Mouse (Mus musculus) forebrain, embryonic 13.5 days (tissue): ENCODE measurements around the gene Tbk1. TPM values are rescaled to one million over a fixed set of nuclear protein-coding genes. Genes with fewer than 3 reads are reported as not detected.

Experiments used
- ATAC-seq: fragments of 200-750 bp; cut with Nextera tagmentation; 2 replicates; pipeline ENCODE4 v1.8.0; 2017
- H3K27ac ChIP-seq: fragments of 300-500 bp; sonication (generic); 2 replicates; pipeline ENCODE4 v1.5.1; 2015; ENCODE audit warnings: inconsistent platforms, mild to moderate bottlenecking, moderate library complexity
- H3K27me3 ChIP-seq: fragments of 300-500 bp; sonication (generic); 2 replicates; pipeline ENCODE4 v1.6.1; 2015; ENCODE audit warnings: mild to moderate bottlenecking, inconsistent platforms
- H3K36me3 ChIP-seq: fragments of 300-500 bp; sonication (generic); 2 replicates; pipeline ENCODE4 v1.6.1; 2015; ENCODE audit warnings: mild to moderate bottlenecking, inconsistent platforms; ENCODE audit not compliant: poor library complexity, severe bottlenecking
- H3K4me1 ChIP-seq: fragments of 300-500 bp; sonication (generic); 2 replicates; pipeline ENCODE4 v1.6.1; 2015; ENCODE audit warnings: inconsistent platforms
- H3K4me2 ChIP-seq: fragments of 300-500 bp; sonication (generic); 2 replicates; pipeline ENCODE4 v1.6.1; 2015; ENCODE audit warnings: inconsistent platforms, mild to moderate bottlenecking, moderate library complexity
- H3K4me3 ChIP-seq: fragments of 300-500 bp; sonication (generic); 2 replicates; pipeline ENCODE4 v1.5.1; 2015; ENCODE audit warnings: mild to moderate bottlenecking, inconsistent platforms
- H3K9ac ChIP-seq: fragments of 300-500 bp; sonication (generic); 2 replicates; pipeline ENCODE4 v1.6.1; 2015; ENCODE audit warnings: mild to moderate bottlenecking, inconsistent platforms
- H3K9me3 ChIP-seq: fragments of 300-500 bp; sonication (generic); replicated peaks from 2 replicates; pipeline ENCODE4 v1.6.1; 2016; ENCODE audit warnings: inconsistent platforms
- WGBS: fragments of 180-500 bp; shearing (Covaris S2); methylation state at CpG from one replicate; pipeline ENCODE4 v1.1.7; 2015; 5-methylcytosine and 5-hydroxymethylcytosine counted together
- polyA plus RNA-seq: library from polyadenylated mRNA; unstranded; fragments of >200 nt; fragmentation: Nextera tagmentation; extraction: Ambion mirVana; gene quantifications from 2 replicates; pipeline ENCODE4 v1.2.1, GENCODE M21; 2015

Tbk1 gene
- polyA plus RNA-seq, 1 experiment from 2014 or later: 31.7 TPM

- Histone ChIP-seq H3K36me3 (peaks cover 37% of the 10 kb centered on the region), H3K4me3 (peak overlapping the region; percentile 88), H3K4me1 (peaks cover 14% of the 10 kb centered on the region), H3K9me3 (no peaks in the 10 kb centered on the region), H3K27me3 (no peaks in the 10 kb centered on the region), H3K4me2 (peak overlapping the region; percentile 83), H3K9ac (peak overlapping the region; percentile 93), H3K27ac (no peak overlapping the region)
- 5% methylated on average over 42 of the region's 48 CpGs for WGBS
- peak; percentile 72 for ATAC-seq
Measured at GRCm38 (mm10) chr10:121585791-121586642, 570 bp downstream of the Tbk1 start.

GRCm38 (mm10) chr10:121585056-121585790, 1.4 kb downstream of the Tbk1 start:
- H3K27me3 ChIP-seq: no peaks in the 10 kb centered on the region
- peaks cover 41% of the 10 kb centered on the region for H3K36me3 ChIP-seq
- H3K9me3 ChIP-seq: no peaks in the 10 kb centered on the region
- peak overlapping the region; percentile 93 for H3K9ac ChIP-seq
- peak overlapping the region; percentile 88 for H3K4me3 ChIP-seq
- peak overlapping the region; percentile 83 for H3K4me2 ChIP-seq
- peaks cover 14% of the 10 kb centered on the region for H3K4me1 ChIP-seq
- 88% methylated on average over 20 of the region's 20 CpGs for WGBS
- no peak for ATAC-seq
- no peak overlapping the region for H3K27ac ChIP-seq

DNA sequence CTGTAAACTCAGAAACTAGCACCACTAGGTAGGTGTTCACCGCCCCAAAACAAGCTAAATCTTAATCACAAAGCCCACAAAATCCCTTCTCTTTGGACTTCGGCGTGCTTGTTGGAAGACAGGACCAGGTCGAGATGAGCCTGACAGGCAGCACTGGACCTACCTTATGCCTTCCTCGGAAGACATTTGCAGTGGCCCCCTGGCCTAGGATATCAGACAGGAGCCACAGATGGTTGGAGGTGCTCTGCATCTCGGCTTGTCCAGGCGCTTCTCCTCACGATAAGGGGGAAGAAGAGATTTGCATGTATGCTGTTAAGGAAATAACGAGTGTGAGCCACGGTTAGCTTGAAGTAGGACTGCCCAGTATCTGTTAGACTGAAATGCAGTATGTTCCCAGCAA, 2.6 kb downstream of the Tbk1 start:
- Histone ChIP-seq H3K4me3 (no peak overlapping the region), H3K27me3 (no peaks in the 10 kb centered on the region), H3K36me3 (peaks cover 41% of the 10 kb centered on the region), H3K9me3 (no peaks in the 10 kb centered on the region), H3K9ac (no peak overlapping the region), H3K4me2 (no peak overlapping the region), H3K27ac (no peak overlapping the region), H3K4me1 (peaks cover 14% of the 10 kb centered on the region)
- WGBS: 96% methylated on average over 10 of the region's 10 CpGs
- no peak for ATAC-seq

- Histone ChIP-seq H3K4me3 (no peak overlapping the region), H3K27me3 (no peaks in the 10 kb centered on the region), H3K27ac (no peak overlapping the region), H3K36me3 (peaks cover 48% of the 10 kb centered on the region), H3K9me3 (no peaks in the 10 kb centered on the region), H3K9ac (no peak overlapping the region), H3K4me2 (no peak overlapping the region), H3K4me1 (peaks cover 14% of the 10 kb centered on the region)
- ATAC-seq: no peak
- 97% methylated on average over 12 of the region's 12 CpGs for WGBS
Measured at GRCm38 (mm10) chr10:121583016-121583415, 3.6 kb downstream of the Tbk1 start.

- no peak for ATAC-seq
- peaks cover 55% of the 10 kb centered on the region for H3K36me3 ChIP-seq
- WGBS: 94% methylated on average over 8 of the region's 8 CpGs
Measured at GRCm38 (mm10) chr10:121582287-121582686, 4.3 kb downstream of the Tbk1 start.

DNA sequence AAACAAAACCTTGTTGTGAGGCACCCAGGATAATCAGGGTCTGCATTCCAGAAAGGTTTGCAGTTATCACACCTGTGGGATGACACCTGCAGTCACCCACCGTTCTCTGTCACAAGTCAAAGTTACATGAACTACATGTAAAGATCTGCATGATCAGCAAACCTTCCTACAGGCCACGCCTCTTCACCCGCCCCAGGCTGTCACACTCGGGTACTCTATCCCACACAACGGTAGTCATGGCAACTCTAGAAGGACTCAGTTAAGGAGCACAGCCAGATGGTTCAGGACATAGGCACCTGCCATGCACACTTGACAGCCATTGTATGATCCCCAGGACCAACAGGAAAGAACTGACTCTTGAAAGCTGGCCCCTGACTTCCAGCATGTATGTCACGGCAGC, 5.2 kb downstream of the Tbk1 start:
- 77% methylated on average over 6 of the region's 6 CpGs for WGBS
- H3K4me2 ChIP-seq: no peak overlapping the region
- H3K27me3 ChIP-seq: no peaks in the 10 kb centered on the region
- no peaks in the 10 kb centered on the region for H3K9me3 ChIP-seq
- ATAC-seq: peak; percentile 58; the same call in 1 of the 2 replicates
- H3K4me3 ChIP-seq: no peak overlapping the region
- peaks cover 14% of the 10 kb centered on the region for H3K4me1 ChIP-seq
- H3K9ac ChIP-seq: no peak overlapping the region
- peaks cover 56% of the 10 kb centered on the region for H3K36me3 ChIP-seq
- no peak overlapping the region for H3K27ac ChIP-seq

More at GRCm38 (mm10) chr10:121582287-121582686, 4.3 kb downstream of the Tbk1 start:
- H3K27me3 ChIP-seq: no peaks in the 10 kb centered on the region
- no peak overlapping the region for H3K27ac ChIP-seq
- H3K4me1 ChIP-seq: peaks cover 14% of the 10 kb centered on the region
- no peak overlapping the region for H3K4me3 ChIP-seq
- no peak overlapping the region for H3K4me2 ChIP-seq
- no peaks in the 10 kb centered on the region for H3K9me3 ChIP-seq
- no peak overlapping the region for H3K9ac ChIP-seq

- H3K36me3 ChIP-seq: peaks cover 66% of the 10 kb centered on the region
- H3K9me3 ChIP-seq: no peaks in the 10 kb centered on the region
- no peak overlapping the region for H3K9ac ChIP-seq
- H3K4me1 ChIP-seq: peaks cover 7% of the 10 kb centered on the region
- no peak overlapping the region for H3K4me3 ChIP-seq
- ATAC-seq: no peak
- no peak overlapping the region for H3K27ac ChIP-seq
- 96% methylated on average over 5 of the region's 5 CpGs for WGBS
- H3K27me3 ChIP-seq: no peaks in the 10 kb centered on the region
- no peak overlapping the region for H3K4me2 ChIP-seq
Measured at GRCm38 (mm10) chr10:121580381-121580780, 6.2 kb downstream of the Tbk1 start.

DNA sequence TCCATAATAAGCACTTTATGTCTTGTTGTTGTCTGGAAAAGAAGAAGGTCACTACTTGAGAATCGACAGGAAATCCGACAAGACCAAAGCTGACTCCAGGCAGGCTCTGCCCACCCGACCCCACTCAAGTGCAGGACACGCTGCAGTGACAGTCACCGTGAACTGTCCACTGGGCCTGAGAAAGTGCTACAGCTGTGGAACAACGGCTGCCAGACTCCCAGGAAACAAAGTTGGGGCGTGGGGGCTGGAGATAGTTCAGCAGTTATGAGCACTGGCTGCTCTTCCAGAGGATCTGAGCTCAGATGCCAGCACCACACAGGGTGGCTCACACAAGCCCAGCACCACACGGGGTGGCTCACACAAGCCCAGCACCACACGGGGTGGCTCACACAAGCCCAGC, 10.2 kb downstream of the Tbk1 start:
- H3K27me3 ChIP-seq: no peaks in the 10 kb centered on the region
- peaks cover 64% of the 10 kb centered on the region for H3K36me3 ChIP-seq
- H3K9ac ChIP-seq: no peak overlapping the region
- ATAC-seq: no peak
- no peaks in the 10 kb centered on the region for H3K9me3 ChIP-seq
- no peak overlapping the region for H3K4me3 ChIP-seq
- 92% methylated on average over 9 of the region's 9 CpGs for WGBS
- H3K4me2 ChIP-seq: no peak overlapping the region
- no peaks in the 10 kb centered on the region for H3K4me1 ChIP-seq
- no peak overlapping the region for H3K27ac ChIP-seq

GRCm38 (mm10) chr10:121571511-121572147, 15.0 kb downstream of the Tbk1 start:
- no peaks in the 10 kb centered on the region for H3K27me3 ChIP-seq
- no peak overlapping the region for H3K4me2 ChIP-seq
- H3K36me3 ChIP-seq: peaks cover 61% of the 10 kb centered on the region
- H3K9ac ChIP-seq: no peak overlapping the region
- WGBS: 98% methylated on average over 22 of the region's 22 CpGs
- no peaks in the 10 kb centered on the region for H3K9me3 ChIP-seq
- no peak overlapping the region for H3K27ac ChIP-seq
- H3K4me3 ChIP-seq: no peak overlapping the region
- ATAC-seq: no peak
- H3K4me1 ChIP-seq: peaks cover 16% of the 10 kb centered on the region

DNA sequence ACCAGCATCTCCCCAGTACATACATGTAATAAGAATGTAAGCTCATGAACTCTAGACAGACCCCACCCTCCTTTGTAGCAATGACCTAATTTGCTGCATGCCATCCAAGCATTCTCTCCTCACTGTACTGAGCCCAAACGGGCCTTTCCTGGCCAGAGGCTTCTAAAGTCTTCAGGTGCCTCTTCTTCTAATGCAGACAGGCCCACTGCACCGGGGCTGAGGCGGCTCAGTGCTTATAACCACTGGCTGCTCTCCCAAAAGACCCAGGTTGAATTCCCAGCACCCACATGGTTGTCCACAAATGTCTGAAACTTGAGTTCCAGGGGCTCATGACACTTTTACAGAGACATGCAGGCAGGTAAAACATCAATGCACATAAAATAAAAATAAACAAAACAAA, 15.6 kb downstream of the Tbk1 start:
- peaks cover 56% of the 10 kb centered on the region for H3K36me3 ChIP-seq
- H3K9ac ChIP-seq: no peak overlapping the region
- ATAC-seq: no peak
- H3K27me3 ChIP-seq: no peaks in the 10 kb centered on the region
- H3K4me1 ChIP-seq: peaks cover 16% of the 10 kb centered on the region
- H3K4me3 ChIP-seq: no peak overlapping the region
- WGBS: 98% methylated on average over 3 of the region's 3 CpGs
- H3K27ac ChIP-seq: no peak overlapping the region
- no peak overlapping the region for H3K4me2 ChIP-seq
- no peaks in the 10 kb centered on the region for H3K9me3 ChIP-seq

- Histone ChIP-seq H3K4me2 (peak overlapping the region; percentile 54; the same call in 1 of the 2 replicates), H3K9ac (no peak overlapping the region), H3K9me3 (no peaks in the 10 kb centered on the region), H3K4me3 (no peak overlapping the region), H3K36me3 (peaks cover 54% of the 10 kb centered on the region), H3K27ac (peak overlapping the region; percentile 57; the same call in 1 of the 2 replicates), H3K27me3 (no peaks in the 10 kb centered on the region), H3K4me1 (peaks cover 16% of the 10 kb centered on the region)
- 62% methylated on average over 6 of the region's 6 CpGs for WGBS
- ATAC-seq: 0 out of 2 replicates have a peak, but pooled peaks have one; percentile 21
Measured at GRCm38 (mm10) chr10:121569796-121570195, 16.8 kb downstream of the Tbk1 start.
